Mouse (Mus musculus) inflammation-experienced regulatory T-cells (primary cell): ENCODE data around the gene Cst8. TPM values are rescaled to one million over a fixed set of nuclear protein-coding genes. Genes with fewer than 3 reads are reported as not detected.

Source experiments
- polyA plus RNA-seq, 2 experiments: library from polyadenylated mRNA; unstranded; fragments of 100-300 nt; shearing (Covaris generic); gene quantifications; one replicate each; pipeline ENCODE4 v1.2.1; 2017

Gene Cst8
- under 1 TPM in 1 of 2 experiments, not detected in 1; 0.62 TPM for polyA plus RNA-seq

GRCm38 (mm10) chr2:148798485-148798884 is at the start of gene Cst8:
Gene Cst8 (plus strand): TSS chr2:148798785.

GRCm38 (mm10) chr2:148750058-148750457 is 48.5 kb upstream of the Cst8 start, which contains the start of gene Cstl1:
Gene Cstl1 (plus strand): TSS chr2:148750358.

GRCm38 (mm10) chr2:148771397-148771796 is 27.2 kb upstream of the Cst8 start, which contains the start of gene Cst11:
Gene Cst11 (minus strand): TSS chr2:148771497.

GRCm38 (mm10) chr2:148781709-148782108 is 16.9 kb upstream of the Cst8 start, which contains the start of gene 8030411F24Rik:
Gene 8030411F24Rik (plus strand): TSS chr2:148782009.

GRCm38 (mm10) chr2:148789142-148789541 is 9.4 kb upstream of the Cst8 start, which contains the start of gene Cst12:
Gene Cst12 (plus strand): TSS chr2:148789361.

GRCm38 (mm10) chr2:148819909-148820308 is 21.3 kb downstream of the Cst8 start, which contains the start of gene Cst13:
Gene Cst13 (plus strand): TSS chr2:148820081.

GRCm38 (mm10) chr2:148834912-148835311 is 36.3 kb downstream of the Cst8 start, which contains the start of gene Cst9:
Gene Cst9 (plus strand): TSS chr2:148835147.

Other genes starting within 250 kb of the Cst8 start
- gene Nxt1, start 126.2 kb upstream of the Cst8 start, polyA plus RNA-seq = 10 to 100 TPM; 57.3 to 68.5 TPM
- gene Gzf1, start 117.8 kb upstream of the Cst8 start, polyA plus RNA-seq = 10 to 100 TPM; 13.1 to 13.5 TPM
- 1 to 10 TPM; 1.4 to 4.3 TPM for gene Napb, start 66.3 kb upstream of the Cst8 start, polyA plus RNA-seq
- not detected for gene Cstl1, start 48.4 kb upstream of the Cst8 start, polyA plus RNA-seq
- gene Cst11, start 27.3 kb upstream of the Cst8 start, polyA plus RNA-seq = under 1 TPM in 1 of 2 experiments, not detected in 1; 0.27 TPM
- gene 8030411F24Rik, start 16.8 kb upstream of the Cst8 start, polyA plus RNA-seq = not detected
- under 1 TPM in 1 of 2 experiments, not detected in 1; 0.34 TPM for gene Cst12, start 9.4 kb upstream of the Cst8 start, polyA plus RNA-seq
- gene Cst13, start 21.3 kb downstream of the Cst8 start, polyA plus RNA-seq = not detected
- not detected for gene Cst9, start 36.4 kb downstream of the Cst8 start, polyA plus RNA-seq
- gene 9230104L09Rik, start 66.3 kb downstream of the Cst8 start, polyA plus RNA-seq = not detected
- gene Cst3, start 76.9 kb downstream of the Cst8 start, polyA plus RNA-seq = 100 to 1,000 TPM; 125 to 150 TPM
- gene Gm1330, start 204.5 kb downstream of the Cst8 start, polyA plus RNA-seq = not detected
- gene Gm10750, start 218.5 kb downstream of the Cst8 start, polyA plus RNA-seq = not detected